Mouse (Mus musculus) T-helper 17 cell (primary cell): ENCODE measurements around the gene Cdh1.

Experiments used
- in situ Hi-C, 2 experiments: fragments of 300-600 bp; cut with MboI, MseI; formaldehyde crosslinking; loops; 1 replicate in 1 of 2; 2 replicates in 1 of 2; pipeline ENCODE4 v1.15.1; 2025; ENCODE audit warnings: high pct_unique_total_duplicates in 2 of 2

The Cdh1 gene

GRCm38 (mm10) chr8:106648421-106648820, 45.3 kb downstream of the Cdh1 start:
- in situ Hi-C loops: loop anchor here (5.0 to 10.0 kb wide), 2 partner anchors 86 to 204 kb away; no protein-coding TSS in a partner anchor

GRCm38 (mm10) chr8:106651994-106652393, 48.8 kb downstream of the Cdh1 start:
- in situ Hi-C loops: loop anchor here in 1 of 2 experiments (10.0 kb wide), 1 partner anchor 207 kb away; no protein-coding TSS in a partner anchor

GRCm38 (mm10) chr8:106656046-106656445, 52.9 kb downstream of the Cdh1 start:
- in situ Hi-C loops: loop anchor here in 1 of 2 experiments (10.0 kb wide), 1 partner anchor 211 kb away; no protein-coding TSS in a partner anchor

- in situ Hi-C loops: no loop called here
Observed at GRCm38 (mm10) chr8:106672786-106673185, 69.6 kb downstream of the Cdh1 start.

DNA sequence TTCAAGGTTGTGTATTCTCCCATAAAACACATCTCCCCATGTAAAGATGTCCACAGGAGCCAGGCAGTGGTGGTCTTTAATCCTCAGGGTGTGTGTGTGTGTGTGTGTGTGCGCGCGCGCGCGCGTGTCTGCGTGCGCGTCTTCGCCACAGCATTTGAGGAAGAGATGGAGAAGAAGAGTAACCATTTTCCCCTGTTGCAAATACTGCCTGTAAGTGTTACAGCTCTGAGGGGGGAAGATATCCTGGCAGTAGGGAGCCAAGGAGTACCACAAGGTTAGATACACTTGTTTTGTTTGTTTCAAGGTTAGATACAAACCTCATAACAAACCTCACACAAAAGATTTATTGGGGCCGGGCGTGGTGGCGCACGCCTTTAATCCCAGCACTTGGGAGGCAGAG, 71.2 kb downstream of the Cdh1 start:
- in situ Hi-C loops: no loop called here

GRCm38 (mm10) chr8:106674894-106675293, 71.7 kb downstream of the Cdh1 start:
- in situ Hi-C loops: no loop called here

- in situ Hi-C loops: no loop called here
Observed at GRCm38 (mm10) chr8:106682971-106683668, 80.0 kb downstream of the Cdh1 start, which contains the start of gene Tango6. Tango6 (plus strand) TSS chr8:106683068.

GRCm38 (mm10) chr8:106684387-106684786, 81.2 kb downstream of the Cdh1 start:
- in situ Hi-C loops: no loop called here

GRCm38 (mm10) chr8:106687479-106687878, 84.3 kb downstream of the Cdh1 start:
- in situ Hi-C loops: no loop called here

DNA sequence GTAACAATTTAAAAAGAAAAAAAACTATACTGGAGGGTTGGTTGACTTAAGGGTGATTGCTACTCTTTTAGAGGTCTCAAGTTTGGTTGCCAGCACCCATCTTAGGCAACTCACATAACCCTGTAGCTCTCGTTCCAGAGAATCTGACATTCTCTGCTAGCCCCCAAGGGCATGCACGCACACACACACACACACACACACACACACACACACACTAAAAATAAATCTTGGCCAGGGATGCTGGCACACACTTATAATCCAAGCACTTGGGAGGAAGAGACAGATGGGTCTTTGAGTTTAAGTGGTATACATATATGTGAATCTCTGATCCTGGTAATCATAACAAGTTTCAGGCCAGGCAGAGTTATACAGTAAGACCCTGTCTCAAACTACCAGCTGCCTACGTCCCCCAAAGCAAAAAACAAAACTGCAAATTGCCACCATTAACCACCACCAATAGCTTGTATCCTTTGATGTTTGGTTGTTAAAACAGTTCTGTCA, 94.6 kb downstream of the Cdh1 start:
- in situ Hi-C loops: loop anchor here (5.0 kb wide), 1 partner anchor 190 kb away; no protein-coding TSS in a partner anchor

DNA sequence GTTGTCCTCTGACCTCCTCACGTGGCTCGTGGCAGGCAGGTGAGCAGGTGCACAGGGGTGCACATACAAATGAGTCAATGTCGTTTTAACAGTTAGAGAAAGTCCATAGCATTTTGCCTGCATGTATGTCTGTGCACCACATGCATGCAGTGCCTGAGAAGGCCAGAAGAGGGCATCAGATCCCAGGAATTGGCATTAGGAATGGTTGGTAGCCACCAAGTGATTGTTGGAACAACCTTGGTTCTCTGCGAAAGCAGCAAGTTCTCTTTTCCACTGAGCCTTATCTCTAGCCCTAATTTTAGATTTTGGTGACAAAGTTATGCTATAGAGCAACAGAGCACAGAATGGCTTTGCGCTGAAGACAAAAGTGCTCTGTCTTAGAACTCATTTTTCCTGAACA, 96.4 kb downstream of the Cdh1 start:
- in situ Hi-C loops: loop anchor here (5.0 kb wide), 1 partner anchor 188 kb away; no protein-coding TSS in a partner anchor

- in situ Hi-C loops: loop anchor here in 1 of 2 experiments (25.0 kb wide), 1 partner anchor 312 kb away; no protein-coding TSS in a partner anchor
Observed at GRCm38 (mm10) chr8:106700131-106700530, 97.0 kb downstream of the Cdh1 start.

DNA sequence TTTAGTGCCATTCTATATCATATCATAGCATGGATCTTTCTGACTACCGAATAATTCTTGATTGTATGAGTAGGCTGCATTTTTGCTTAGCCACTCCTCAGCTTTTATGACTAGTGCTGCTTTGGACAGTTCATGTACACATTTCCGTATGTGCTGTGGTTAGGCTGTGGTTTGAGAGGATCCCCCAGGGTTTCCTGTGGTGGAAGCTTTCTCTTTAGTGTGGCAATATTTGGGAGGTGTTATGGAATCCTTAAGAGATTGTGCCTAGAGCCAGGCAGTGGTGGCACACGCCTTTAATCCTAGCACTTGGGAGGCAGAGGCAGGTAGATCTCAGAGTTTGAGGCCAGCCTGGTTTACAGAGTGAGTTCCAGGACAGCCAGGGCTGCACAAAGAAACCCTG, 98.2 kb downstream of the Cdh1 start:
- in situ Hi-C loops: loop anchor here in 1 of 2 experiments (25.0 kb wide), 1 partner anchor 311 kb away; no protein-coding TSS in a partner anchor

GRCm38 (mm10) chr8:106704199-106704900, 101.2 kb downstream of the Cdh1 start:
- in situ Hi-C loops: loop anchor here in 1 of 2 experiments (25.0 kb wide), 1 partner anchor 308 kb away; no protein-coding TSS in a partner anchor

- in situ Hi-C loops: loop anchor here in 1 of 2 experiments (25.0 kb wide), 1 partner anchor 307 kb away; no protein-coding TSS in a partner anchor
Observed at GRCm38 (mm10) chr8:106704901-106705321, 101.8 kb downstream of the Cdh1 start.

- in situ Hi-C loops: loop anchor here in 1 of 2 experiments (25.0 kb wide), 1 partner anchor 306 kb away; no protein-coding TSS in a partner anchor
Observed at GRCm38 (mm10) chr8:106706194-106706593, 103.0 kb downstream of the Cdh1 start.

DNA sequence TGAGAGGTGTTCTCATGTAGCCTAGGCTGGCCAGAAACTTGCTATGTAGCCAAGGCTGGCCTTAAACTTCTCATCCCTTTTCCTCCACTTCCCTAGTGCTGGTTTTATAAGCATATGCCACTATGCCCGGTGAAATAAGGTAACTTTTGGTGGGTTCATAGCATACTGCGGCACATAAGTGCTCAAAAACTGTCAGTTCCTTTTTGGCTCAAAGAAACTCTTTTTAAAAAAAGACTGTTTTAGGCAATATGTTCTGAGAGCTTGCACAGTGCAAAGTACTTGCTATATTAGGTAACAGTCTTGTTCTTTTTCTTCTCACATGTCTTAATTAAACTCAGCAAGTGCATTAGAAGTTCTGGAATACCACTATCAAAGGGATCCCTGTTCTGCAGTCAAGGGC, 106.9 kb downstream of the Cdh1 start:
- in situ Hi-C loops: loop anchor here in 1 of 2 experiments (25.0 kb wide), 1 partner anchor 302 kb away; no protein-coding TSS in a partner anchor

DNA sequence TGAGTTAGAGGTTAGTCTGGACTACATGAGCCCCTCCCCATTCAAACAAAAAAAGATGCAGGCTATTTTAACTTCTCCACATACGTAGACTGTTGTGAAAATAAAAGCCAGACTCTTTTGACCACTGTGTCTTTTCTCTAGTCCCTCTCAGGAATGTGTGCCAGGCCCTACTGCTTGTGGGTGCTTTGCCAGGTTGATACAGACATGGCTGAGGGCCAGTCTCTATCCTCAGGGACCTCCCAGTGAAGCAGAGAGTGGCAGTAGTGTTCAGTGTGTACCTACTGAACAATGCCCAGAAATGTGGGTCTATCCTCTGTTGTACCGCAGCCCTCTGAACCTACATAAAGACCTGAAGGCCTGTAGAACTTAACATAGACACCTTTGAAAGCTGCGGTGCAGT, 109.3 kb downstream of the Cdh1 start:
- in situ Hi-C loops: loop anchor here in 1 of 2 experiments (25.0 kb wide), 1 partner anchor 300 kb away; no protein-coding TSS in a partner anchor

DNA sequence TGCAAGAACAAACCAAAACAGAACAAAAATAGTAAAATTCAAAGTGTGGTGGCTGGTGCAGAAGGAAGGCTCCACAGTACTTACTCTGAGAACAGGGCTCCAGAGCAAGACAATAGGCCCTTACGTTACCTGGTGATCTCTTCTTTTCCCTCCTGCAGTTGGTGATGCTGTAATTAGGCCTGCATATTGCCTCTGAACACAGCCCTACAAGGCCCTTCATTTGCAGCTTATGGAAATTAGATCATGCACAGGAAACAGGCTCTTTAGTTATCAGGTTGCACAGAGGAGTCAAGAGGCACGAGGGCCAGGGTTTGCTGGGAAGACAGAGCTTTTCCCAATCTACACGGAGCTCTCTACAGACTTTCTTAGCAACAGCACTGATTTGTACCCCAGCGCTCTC, 111.1 kb downstream of the Cdh1 start:
- in situ Hi-C loops: loop anchor here in 1 of 2 experiments (25.0 kb wide), 1 partner anchor 298 kb away; no protein-coding TSS in a partner anchor

GRCm38 (mm10) chr8:106718091-106718500, 114.9 kb downstream of the Cdh1 start:
- in situ Hi-C loops: loop anchor here in 1 of 2 experiments (25.0 kb wide), 1 partner anchor 294 kb away; no protein-coding TSS in a partner anchor
